Mouse (Mus musculus): ENCODE measurements around the gene Cdkn2c. TPM values are rescaled to one million over a fixed set of nuclear protein-coding genes. Genes with fewer than 3 reads are reported as not detected.

Gene Cdkn2c
- polyA plus RNA-seq, 1 experiment, result not detected

DNA sequence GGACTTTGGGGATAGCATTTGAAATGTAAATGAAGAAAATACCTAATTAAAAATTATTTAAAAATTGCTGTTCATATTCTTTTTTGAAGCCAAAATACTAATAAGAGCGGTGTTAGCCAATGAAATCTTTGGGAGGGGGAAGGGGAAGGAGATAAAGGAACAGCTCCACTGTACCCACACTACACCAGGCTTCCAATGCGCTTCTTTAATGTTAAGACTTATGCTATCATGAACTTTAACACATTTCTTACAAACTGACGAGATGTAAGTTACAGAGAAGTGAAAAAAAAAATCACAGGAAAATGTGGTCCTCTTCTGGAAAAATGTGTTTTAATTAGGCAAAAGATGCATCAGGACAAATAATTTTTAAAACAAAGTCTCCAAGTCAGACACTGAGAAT lies 6.4 kb downstream of the Cdkn2c start:
- H3K4me1 ChIP-seq (ENCODE audit: control insufficient read depth, insufficient read depth, low read length), result peaks cover 11% of the 10 kb centered on the region
- WGBS, result 96% methylated on average over 3 of the region's 3 CpGs
- TF ChIP-seq CTCF (IDR thresholded peaks at IDR 0.05; ENCODE audit: insufficient read depth, low read depth, low read length), result no peak
- no peak overlapping the region for H3K4me3 ChIP-seq (ENCODE audit: insufficient read depth, low read depth, low read length)
- H3K27ac ChIP-seq (ENCODE audit: insufficient read depth, low read depth, low read length), result no peak overlapping the region

DNA sequence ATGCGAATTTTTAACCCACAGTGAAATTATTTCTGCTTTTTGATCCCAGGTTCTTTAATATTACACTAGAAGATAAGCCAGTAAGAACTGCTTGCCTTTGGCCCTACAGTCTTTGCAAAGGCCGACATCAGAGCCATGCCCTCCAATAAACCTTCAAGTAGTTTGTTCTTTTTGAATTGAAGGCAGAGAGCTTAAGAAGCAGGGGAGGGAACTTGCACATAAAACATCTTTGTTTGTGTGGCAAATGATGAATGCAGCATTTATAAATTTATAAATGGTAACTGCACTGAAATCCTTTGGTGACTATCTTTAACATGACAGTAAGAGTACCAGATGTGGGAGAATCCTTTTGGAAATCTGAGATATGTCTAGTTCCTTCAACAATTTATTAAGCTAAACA lies 7.4 kb downstream of the Cdkn2c start:
- Histone ChIP-seq H3K4me3 (ENCODE audit: insufficient read depth, low read depth, low read length) (no peak overlapping the region), H3K27ac (ENCODE audit: insufficient read depth, low read depth, low read length) (no peak overlapping the region), H3K4me1 (ENCODE audit: control insufficient read depth, insufficient read depth, low read length) (peaks cover 11% of the 10 kb centered on the region)
- TF ChIP-seq POLR2A (IDR thresholded peaks at IDR 0.05; ENCODE audit: insufficient read depth, low read depth, low read length) (no peak), CTCF (IDR thresholded peaks at IDR 0.05; ENCODE audit: insufficient read depth, low read depth, low read length) (no peak)
- WGBS, result 94% methylated on average over 2 of the region's 2 CpGs

DNA sequence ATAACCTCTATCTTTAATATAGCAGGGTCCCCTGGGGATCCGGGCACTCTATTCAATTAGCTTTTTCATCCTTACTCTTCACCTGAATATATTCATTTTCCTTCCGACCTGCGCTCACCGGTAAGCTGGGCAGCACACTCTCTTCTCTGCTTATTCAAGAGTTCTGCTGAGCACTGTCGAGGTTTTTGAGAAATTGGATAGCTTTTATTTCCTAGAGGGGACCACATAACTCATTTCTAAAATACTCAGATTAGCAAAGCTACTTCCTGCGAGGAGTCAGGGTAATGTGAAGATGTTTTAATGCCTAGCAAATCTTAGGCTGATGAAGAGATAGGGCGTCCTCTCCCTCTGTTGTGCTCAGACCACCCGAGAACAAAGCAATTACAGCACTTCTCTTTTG lies 8.2 kb downstream of the Cdkn2c start:
- Histone ChIP-seq H3K4me3 (ENCODE audit: insufficient read depth, low read depth, low read length) (no peak overlapping the region), H3K4me1 (ENCODE audit: control insufficient read depth, insufficient read depth, low read length) (peaks cover 11% of the 10 kb centered on the region), H3K27ac (ENCODE audit: insufficient read depth, low read depth, low read length) (no peak overlapping the region)
- 85% methylated on average over 8 of the region's 8 CpGs for WGBS
- no peak for TF ChIP-seq CTCF (IDR thresholded peaks at IDR 0.05; ENCODE audit: insufficient read depth, low read depth, low read length)
- TF ChIP-seq POLR2A (IDR thresholded peaks at IDR 0.05; ENCODE audit: insufficient read depth, low read depth, low read length), result no peak

DNA sequence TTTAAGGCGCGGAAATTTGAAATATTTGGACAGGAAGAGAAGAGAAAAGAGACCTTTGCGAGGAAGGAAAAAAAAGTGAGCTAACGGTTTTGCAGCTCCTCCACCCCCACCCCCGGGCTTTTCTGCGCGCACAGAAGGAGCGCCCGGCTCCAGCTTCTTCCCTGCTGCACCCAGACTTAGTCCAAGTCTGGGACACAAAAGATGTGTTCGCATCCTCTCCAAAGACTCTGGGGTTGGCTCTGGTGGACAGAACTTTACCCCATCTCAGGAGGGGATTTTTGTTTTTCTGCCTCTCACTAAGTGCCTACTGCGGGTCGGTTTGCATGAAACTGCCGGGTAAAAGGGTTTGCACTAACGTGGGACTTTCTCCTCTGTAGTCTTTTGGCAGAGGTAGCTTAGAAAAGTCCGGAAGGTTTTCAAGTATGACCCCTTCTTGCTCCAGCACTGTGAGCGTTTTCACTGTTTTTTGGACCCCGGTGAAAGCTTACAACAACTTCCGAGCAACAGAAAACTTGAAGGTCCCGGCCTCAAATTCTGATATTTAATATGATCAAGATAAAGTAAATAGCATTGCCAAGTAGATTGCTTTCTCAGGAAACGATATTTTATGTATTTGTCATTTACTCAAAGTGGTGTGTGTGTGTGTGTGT lies 9.0 kb downstream of the Cdkn2c start:
- whole genome bisulfite sequencing, result 11% methylated on average over 20 of the region's 20 CpGs
- H3K4me1 ChIP-seq (ENCODE audit: control insufficient read depth, insufficient read depth, low read length), result peaks cover 11% of the 10 kb centered on the region
- peak overlapping the region; percentile 53 for H3K4me3 ChIP-seq (ENCODE audit: insufficient read depth, low read depth, low read length)
- no peak overlapping the region for H3K27ac ChIP-seq (ENCODE audit: insufficient read depth, low read depth, low read length)
- TF ChIP-seq POLR2A (IDR thresholded peaks at IDR 0.05; ENCODE audit: insufficient read depth, low read depth, low read length), result no peak
- no peak for TF ChIP-seq CTCF (IDR thresholded peaks at IDR 0.05; ENCODE audit: insufficient read depth, low read depth, low read length)

DNA sequence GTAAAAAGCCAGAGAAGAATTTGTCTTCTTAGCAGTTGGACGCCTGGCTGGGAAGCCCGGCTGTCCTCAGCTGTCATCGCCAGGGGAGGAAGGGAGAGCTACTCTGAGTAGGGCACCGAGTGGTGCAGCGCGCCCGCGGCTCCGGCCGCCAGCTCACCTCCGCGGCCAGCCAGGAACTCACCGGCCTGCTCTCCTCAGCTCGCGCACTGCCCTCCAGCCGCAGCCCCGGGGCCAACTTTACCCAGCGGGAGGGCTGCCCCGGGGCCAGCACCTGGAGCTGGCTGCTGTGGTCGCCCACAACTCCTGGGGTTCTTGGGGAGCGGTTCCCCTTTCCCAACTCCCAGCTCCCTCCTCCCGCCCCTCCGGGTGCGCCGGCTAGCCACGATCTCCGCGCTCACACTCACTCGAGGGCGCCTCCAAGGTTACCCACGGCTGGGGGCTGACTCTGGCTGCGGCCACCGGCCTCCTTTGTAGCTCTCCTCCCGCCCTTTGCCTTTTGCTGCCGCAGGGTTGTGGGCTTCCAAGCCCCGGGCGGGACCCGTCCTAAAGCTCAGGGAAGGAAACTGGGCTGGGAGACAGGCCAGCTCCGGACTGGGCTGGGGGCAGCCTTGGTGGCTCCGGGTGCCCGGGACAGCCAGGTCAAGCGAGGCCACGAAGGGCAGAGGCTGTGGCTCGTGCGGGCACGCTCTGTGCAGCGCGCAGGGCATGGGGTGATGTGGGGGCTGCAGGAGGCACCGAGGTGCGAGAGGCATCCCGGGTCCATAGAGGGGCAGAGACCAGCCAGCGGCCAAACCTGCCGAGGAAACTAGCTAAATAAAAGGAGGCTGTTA lies 9.8 kb downstream of the Cdkn2c start:
- H3K27ac ChIP-seq (ENCODE audit: insufficient read depth, low read depth, low read length), result no peak overlapping the region
- 1% methylated on average over 53 of the region's 53 CpGs for WGBS
- TF ChIP-seq POLR2A (IDR thresholded peaks at IDR 0.05; ENCODE audit: insufficient read depth, low read depth, low read length) (no peak), CTCF (IDR thresholded peaks at IDR 0.05; ENCODE audit: insufficient read depth, low read depth, low read length) (no peak)
- peak overlapping the region; percentile 53 for H3K4me3 ChIP-seq (ENCODE audit: insufficient read depth, low read depth, low read length)
- H3K4me1 ChIP-seq (ENCODE audit: control insufficient read depth, insufficient read depth, low read length), result peaks cover 11% of the 10 kb centered on the region

DNA sequence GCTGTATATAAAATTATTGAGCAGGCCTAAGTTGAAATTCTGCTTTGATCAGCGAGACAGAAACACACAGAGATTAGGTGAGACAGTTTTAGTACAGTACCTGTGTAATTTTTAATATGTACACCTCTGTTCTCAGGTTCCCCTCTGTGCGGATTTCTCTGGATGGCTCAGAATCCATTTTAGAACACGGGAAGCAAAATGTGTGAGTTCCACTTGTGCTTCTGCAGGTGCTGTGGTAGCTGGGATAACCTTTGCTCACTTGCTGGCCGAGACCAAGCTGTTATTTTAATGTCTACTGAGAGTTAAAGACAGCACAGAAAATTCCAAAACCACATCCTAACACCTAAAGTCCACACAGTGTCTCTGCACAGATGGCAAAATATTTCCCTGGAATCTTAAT lies 10.7 kb downstream of the Cdkn2c start:
- Histone ChIP-seq H3K27ac (ENCODE audit: insufficient read depth, low read depth, low read length) (no peak overlapping the region), H3K4me1 (ENCODE audit: control insufficient read depth, insufficient read depth, low read length) (peaks cover 11% of the 10 kb centered on the region), H3K4me3 (ENCODE audit: insufficient read depth, low read depth, low read length) (no peak overlapping the region)
- no peak for TF ChIP-seq POLR2A (IDR thresholded peaks at IDR 0.05; ENCODE audit: insufficient read depth, low read depth, low read length)
- no peak for TF ChIP-seq CTCF (IDR thresholded peaks at IDR 0.05; ENCODE audit: insufficient read depth, low read depth, low read length)
- 70% methylated on average over 4 of the region's 4 CpGs for WGBS

DNA sequence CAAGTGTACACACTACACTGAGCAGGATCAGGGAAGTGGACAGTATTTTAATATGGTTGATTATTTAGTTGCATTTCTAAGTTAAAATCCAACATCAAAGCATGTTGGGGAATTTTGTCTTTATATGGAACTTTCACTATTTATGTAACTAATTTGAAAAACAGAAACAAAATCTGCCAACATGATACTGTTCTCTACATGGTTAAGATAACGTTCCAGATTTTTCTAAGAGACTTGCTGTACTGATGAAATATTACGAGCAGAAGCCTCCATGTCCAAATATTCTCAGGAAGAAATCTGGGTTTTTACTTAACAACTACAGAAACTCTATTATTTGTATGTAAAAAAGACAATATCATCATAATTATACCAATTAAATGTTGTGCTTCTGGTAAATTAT lies 11.3 kb downstream of the Cdkn2c start:
- Histone ChIP-seq H3K27ac (ENCODE audit: insufficient read depth, low read depth, low read length) (no peak overlapping the region), H3K4me1 (ENCODE audit: control insufficient read depth, insufficient read depth, low read length) (peaks cover 11% of the 10 kb centered on the region), H3K4me3 (ENCODE audit: insufficient read depth, low read depth, low read length) (no peak overlapping the region)
- no peak for TF ChIP-seq CTCF (IDR thresholded peaks at IDR 0.05; ENCODE audit: insufficient read depth, low read depth, low read length)
- no peak for TF ChIP-seq POLR2A (IDR thresholded peaks at IDR 0.05; ENCODE audit: insufficient read depth, low read depth, low read length)
- WGBS, result 68% methylated on average over 2 of the region's 2 CpGs

DNA sequence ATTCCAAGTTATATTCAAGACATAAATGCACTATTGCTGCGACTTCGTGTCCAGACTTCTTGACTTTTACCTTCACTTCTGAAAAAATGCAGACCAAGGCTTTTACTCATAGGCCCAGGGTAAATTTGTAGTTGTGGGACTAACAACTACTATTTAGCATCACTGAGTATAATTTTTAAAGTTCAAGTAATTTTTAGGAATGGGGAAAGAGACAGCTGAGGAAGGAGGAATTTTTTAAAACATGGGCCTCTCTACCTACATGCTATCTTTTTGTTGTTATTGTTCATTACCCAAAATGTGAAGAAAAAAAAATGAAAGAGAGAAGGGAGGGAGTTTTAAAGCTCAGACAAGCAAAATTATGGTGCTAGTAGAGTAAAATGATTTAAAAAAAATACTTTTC lies 12.3 kb downstream of the Cdkn2c start:
- no peak for TF ChIP-seq CTCF (IDR thresholded peaks at IDR 0.05; ENCODE audit: insufficient read depth, low read depth, low read length)
- H3K4me3 ChIP-seq (ENCODE audit: insufficient read depth, low read depth, low read length), result no peak overlapping the region
- 97% methylated on average over 2 of the region's 2 CpGs for WGBS
- peaks cover 11% of the 10 kb centered on the region for H3K4me1 ChIP-seq (ENCODE audit: control insufficient read depth, insufficient read depth, low read length)
- H3K27ac ChIP-seq (ENCODE audit: insufficient read depth, low read depth, low read length), result no peak overlapping the region

DNA sequence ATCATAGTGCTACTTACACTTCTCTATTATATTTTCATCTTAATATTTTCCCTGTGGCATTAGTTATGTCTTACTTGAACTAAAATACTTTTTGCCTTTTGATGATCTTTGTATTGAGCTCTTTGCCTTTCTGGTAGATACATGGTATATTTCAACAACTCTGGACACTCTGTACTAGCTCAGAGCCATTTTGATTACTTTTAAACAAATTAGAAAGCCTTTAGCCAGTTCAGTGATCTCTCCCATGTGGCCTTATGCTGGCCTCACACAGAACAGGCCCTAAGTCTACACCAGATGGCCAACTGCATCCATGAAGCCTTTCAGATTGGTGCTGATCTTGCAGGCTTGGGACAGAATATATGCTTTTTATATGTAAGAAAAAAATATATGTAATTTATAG lies 13.7 kb downstream of the Cdkn2c start:
- TF ChIP-seq CTCF (IDR thresholded peaks at IDR 0.05; ENCODE audit: insufficient read depth, low read depth, low read length), result no peak
- TF ChIP-seq POLR2A (IDR thresholded peaks at IDR 0.05; ENCODE audit: insufficient read depth, low read depth, low read length), result no peak
- Histone ChIP-seq H3K4me3 (ENCODE audit: insufficient read depth, low read depth, low read length) (no peak overlapping the region), H3K27ac (ENCODE audit: insufficient read depth, low read depth, low read length) (no peak overlapping the region), H3K4me1 (ENCODE audit: control insufficient read depth, insufficient read depth, low read length) (peaks cover 11% of the 10 kb centered on the region)

All from olfactory bulb, adult 2 months (tissue).